Mouse (Mus musculus) cerebellum, postnatal 4 days (tissue): Measurements from ENCODE around the gene F12.

ENCODE experiments used
- DNase-seq, 2 experiments: peaks; one replicate each; pipeline ENCODE4 v3.0.0; 2022; ENCODE audit warnings: low spot score in 2 of 2, mixed read lengths in 1 of 2

F12 gene

GRCm38 (mm10) chr13:55413333-55413732, 13.3 kb downstream of the F12 start:
- no peak for DNase-seq

GRCm38 (mm10) chr13:55412643-55413307, 13.8 kb downstream of the F12 start:
- DNase-seq = no peak

DNA sequence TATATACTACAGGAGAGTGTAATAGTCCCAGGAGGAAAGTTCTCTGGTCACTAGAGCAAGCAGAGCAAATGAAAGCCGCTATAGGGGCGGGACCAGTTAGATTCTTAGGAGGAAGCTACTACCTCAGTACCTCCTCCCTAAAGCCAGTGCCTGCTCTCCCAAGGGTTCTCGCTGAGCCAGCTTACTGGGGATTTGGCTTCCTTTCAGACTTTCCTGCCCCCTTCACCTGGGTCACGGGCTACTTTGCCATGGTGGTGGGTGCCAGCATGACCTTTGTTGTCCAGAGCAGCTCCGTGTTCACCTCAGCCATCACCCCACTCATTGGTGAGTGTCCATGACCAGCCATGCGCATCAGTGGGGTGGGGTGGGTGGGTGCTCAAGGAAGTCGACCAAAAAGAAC, 14.8 kb downstream of the F12 start:
- DNase-seq = no peak

DNA sequence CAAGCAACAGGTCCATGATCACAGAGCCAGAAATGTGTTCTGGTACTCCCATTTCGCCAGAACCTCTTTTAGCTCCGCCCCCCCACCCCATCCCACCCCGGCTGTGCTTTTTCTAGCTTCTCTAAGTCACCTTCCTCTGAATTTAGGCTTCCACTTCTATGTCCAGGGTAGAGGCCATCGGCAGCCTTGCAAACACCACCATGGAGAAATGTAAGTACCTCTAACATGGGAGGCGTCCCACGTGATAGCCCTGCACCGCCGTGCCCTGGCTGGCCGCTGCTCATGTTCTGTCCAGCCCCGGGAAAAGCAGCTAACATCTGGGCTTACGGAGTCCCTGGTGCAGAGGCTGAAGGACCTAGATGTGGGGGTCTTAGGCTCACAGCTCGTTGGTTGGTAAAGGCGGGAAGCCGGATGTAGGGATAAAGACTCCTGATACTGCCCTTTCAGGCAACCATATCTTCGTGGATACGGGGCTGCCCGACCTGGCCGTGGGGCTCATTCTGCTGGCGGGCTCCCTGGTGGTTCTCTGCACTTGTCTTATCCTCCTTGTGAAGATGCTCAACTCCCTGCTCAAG, 18.0 kb downstream of the F12 start:
- DNase-seq = no peak

GRCm38 (mm10) chr13:55407341-55407740, 19.3 kb downstream of the F12 start:
- DNase-seq = no peak

DNA sequence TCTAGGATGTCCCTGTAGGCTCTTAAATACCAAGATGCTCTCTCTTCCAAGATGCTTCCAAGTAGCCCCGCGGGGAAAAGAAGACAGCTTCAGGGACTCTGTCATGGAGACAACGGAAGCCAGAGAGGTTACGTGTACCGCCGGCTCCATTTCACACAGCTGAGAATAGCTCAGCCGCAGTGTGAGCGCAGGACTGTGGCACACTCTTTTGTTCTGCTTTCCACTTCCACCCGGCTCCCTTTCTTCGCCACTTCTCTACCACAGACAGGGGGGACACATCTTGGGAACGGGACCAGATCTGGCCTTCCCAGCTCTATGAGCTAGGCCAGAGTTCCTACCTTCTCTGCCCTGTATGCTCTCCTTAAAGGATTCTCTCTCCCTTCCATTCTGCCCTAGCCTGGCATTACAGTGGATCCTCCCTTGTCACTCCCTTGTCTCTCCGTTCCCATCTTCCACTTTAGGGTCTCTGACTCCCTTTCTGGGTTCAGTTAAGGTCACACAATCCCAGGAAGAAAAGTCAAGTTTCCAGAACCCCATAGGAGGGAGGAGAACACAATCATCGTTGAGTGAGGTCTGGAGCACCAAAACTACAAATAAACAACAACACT, 20.7 kb downstream of the F12 start:
- DNase-seq = no peak

- peak; percentile 71 to 87 for DNase-seq
Observed at GRCm38 (mm10) chr13:55404853-55405782, 21.5 kb downstream of the F12 start.

DNA sequence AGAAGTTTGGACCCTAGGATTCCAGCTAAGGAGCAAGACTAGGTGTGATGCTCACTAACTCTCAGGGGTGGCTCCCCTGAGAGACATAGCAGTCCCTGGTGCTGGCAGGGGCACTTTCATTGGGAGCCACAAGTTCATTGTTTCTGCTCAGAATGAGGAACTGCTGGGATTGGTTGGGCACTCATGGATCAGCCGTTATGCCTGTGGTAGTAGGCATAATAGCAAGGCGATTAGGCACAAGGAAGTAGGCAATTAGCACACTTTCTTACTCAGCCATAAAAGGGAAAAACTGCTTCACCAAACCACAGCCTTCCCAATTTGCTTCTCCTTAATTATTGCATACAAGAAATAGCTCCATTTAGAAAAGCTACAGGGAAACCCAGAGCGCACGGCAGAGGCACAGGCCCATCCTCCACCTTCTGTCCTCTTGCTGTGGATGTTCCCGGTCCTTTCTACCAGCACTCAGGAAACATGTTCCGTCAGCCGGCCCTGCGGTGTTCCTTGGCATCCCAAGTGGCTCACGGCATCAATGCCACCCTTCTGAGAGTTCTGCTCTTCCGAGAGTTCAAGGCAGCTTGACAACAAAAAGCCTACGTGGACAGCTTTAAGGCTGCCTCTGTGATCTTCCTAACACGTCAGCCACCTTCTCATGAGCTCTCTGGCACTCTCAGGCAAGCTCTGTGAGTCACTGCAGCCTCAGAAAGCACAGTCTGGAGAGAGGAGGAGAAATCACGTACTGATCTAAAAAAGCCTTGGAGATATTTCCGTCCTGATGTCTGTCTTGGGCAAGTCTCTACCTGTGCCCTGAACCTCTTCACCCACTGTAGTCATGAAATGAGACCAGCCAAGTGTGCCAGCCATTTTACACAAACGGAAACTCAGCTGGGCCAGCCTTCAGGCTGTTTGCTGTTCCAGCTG, 22.4 kb downstream of the F12 start:
- no peak for DNase-seq

- DNase-seq = no peak
Observed at GRCm38 (mm10) chr13:55403266-55403665, 23.3 kb downstream of the F12 start.

DNA sequence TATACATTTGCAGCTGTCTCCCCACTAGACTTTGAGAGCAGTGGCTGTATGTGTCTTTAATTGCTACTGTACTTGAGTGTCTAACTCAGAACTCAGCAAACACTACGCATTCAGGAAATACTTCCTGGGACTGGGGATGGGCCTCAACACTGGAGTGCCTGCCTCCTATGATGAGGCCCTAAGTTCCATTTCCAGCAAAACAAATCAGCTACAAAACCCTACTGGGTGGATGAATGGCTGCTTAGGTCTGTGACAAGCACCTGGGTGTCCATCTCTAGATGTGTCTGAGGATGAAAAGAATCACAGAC, 26.6 kb downstream of the F12 start:
- DNase-seq = no peak

DNA sequence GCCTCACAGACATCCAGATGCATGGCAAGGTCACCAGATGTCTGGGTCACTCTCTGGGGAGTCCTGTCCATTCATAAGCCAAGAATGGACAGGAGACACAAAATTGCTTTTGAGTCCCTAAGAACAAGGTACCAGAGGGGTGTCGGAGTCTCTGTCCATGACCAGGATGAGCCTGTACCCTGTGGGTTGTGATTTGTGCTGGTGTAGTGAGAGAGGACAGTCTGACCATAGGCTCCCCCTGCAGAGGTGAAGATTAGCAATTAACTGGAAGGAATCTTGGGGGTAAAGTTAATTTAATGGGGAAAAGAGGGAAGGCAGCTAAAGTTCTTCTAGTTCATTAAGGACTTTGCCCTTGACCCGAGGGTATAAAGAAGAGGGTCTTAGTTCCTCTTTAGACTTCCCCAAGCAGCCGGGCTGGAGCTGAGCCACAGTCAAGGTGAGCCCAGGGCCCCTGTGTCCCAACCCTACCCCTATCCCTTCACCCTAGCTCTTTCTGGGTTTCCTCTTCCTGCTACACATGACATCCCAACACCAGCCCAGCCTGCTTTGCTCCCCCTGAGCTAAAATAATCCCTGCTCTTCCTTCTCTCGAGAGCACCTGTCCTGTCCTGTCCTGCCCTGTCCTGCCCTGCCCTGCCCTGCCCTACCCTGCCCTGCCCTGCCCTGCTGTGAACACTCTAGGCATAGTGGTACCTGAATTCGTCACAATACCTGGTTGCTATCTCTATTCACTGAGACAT, 27.1 kb downstream of the F12 start:
- no peak for DNase-seq

DNA sequence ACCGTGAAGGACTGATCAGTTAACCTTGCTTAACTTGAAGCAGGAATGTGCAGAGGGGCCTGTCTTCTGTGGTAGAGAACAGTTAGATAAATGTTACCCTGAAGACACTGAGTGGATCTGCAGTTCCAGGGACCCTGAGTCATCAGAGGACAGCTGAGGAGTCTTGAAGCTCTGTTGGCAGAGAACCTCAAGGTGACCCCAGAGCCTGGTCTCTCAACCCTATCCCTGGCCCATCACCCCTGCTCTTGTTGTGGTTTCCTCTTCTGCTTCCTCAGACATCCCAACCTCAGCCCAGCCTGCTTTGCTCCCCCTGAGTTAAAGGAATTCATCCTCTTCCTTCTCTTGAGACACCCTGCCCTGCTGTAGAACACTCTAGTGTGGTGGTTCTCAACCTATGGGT, 28.5 kb downstream of the F12 start, which contains the start of gene Slc34a1:
Gene Slc34a1 (plus strand): TSS at position 100 of the 400 bp plus-strand sequence.
- no peak for DNase-seq

DNA sequence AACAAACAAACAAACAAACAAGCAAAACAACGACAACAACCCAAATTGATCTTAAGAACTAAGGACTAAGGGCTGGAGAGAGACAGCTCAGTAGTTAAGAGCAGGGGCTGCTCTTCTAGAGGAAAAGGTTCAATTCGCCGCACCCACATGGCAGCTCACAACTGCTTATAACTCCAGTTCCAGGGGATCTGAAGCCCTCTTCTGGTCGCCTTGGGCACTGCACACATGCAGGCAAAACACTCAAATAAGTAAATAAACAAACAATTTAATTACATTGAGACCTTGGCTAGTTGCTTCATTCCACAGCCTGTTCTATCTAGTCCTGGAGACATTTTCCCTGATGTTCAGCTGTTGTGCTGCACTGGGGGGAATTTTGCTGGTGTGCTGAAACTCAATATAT, 33.7 kb downstream of the F12 start:
- no peak for DNase-seq

- no peak for DNase-seq
Observed at GRCm38 (mm10) chr13:55391626-55392029, 35.0 kb downstream of the F12 start.

DNA sequence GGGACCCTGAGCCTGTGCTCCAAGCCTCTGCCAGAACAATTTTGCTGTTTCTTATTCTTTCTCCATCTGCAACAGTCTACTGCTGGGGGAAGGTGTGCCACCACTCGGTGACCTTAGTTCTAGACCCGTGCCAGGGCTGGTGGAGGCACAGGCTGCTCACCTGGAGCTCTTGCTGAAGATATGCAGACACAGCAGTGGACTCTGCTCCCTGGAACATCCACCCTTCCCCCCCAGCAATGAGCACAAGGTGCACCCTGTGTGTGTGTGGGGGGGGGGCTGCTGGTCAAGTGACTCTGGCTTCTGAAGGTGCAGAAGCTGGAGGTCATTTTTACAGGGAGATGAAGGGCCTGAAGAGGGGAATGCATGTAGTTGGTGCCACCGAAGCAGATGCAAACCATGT, 35.9 kb downstream of the F12 start:
- DNase-seq = no peak

- DNase-seq = no peak
Observed at GRCm38 (mm10) chr13:55381790-55382189, 44.8 kb downstream of the F12 start.

- no peak for DNase-seq
Observed at GRCm38 (mm10) chr13:55378907-55379580, 47.5 kb downstream of the F12 start.

GRCm38 (mm10) chr13:55375877-55376276, 50.7 kb downstream of the F12 start:
- DNase-seq = peak in 1 of 2 experiments; percentile 15

DNA sequence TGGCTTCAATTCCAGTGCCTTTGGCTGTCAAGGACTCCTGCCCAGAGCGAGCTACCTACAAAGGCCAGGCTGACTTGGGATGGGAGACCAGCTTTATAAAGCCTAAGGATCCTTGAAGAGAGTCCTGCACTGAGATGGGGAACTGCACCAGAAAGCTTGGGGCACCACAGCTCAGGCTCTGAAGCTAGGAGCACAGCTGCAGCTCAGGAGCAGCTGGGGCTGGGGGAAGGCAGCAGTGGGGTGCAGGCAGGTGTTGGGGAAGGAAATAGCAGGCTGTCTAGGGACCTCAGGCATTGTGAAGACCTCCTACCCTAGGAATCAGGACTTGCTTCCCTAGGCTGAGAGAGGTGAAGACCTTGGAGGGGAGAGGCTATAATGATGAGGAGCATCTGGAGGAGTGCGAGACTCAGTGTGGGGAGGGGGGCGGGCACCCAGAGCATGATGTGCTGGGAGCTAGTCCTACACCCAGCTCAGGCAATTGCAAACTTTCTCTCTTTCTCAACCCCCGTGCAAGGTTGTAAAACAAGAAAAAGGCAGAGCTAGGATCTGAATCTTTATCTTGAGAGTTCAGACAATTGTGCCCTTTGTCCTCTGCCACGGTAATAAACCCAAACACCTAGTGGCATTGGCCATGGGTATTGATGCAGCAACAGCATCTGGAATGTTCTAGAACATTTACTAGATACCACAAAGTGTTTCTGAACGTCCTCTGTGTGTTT, 52.2 kb downstream of the F12 start:
- no peak for DNase-seq
